21 mouse cellular contexts compared by ENCODE assay signal in the genomic region with DNA sequence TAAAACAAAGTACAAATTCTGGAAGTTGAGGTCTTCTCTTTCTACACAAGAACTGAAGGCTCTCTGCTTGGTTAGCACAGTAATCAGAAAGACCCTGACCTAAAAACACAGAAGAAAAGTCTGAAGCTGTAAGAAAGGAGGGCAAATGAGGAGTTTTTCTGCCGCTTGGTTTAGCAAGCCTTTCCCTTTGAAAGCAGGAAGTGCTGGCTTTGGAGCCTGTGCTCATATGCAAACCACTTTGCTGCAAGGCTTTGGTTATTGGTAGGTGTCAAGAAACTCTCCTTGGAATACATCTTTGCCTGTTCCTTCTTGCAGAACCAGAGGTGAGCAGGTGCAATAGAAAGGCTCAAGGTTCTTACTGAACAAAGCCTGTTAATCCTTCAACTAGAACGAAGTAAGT. TPM values are rescaled to one million over a fixed set of nuclear protein-coding genes. Genes with fewer than 3 reads are reported as not detected.
DNase-seq lines count a peak whose midpoint lies in the region; TF ChIP-seq lines count a peak whose summit lies in the region.
"Had no signal": no experiment of that assay in that cellular context is flagged by ENCODE, and none has a peak within 500 bp of the region (broad histone marks: within the 10 kb centered on the region; RNA-seq: fewer than 3 reads in every experiment).

No protein-coding gene starts in this region.

- no peak overlapping the region for H3K4me3 ChIP-seq in left cerebral cortex, adult 2 months
- H3K4me3 ChIP-seq in hindbrain, embryonic 10.5 days, result no peak overlapping the region
- H3K4me3 ChIP-seq: forebrain, embryonic 10.5 days; heart, embryonic 15.5 days; limb, embryonic 15.5 days; neural tube, embryonic 15.5 days had no signal

- intact Hi-C loops in left cerebral cortex, adult 2 months (cut with DNase I), result no loop called here

- 66% methylated on average over 2 of the region's 2 CpGs for WGBS in hindbrain, embryonic 10.5 days

- no peaks in the 10 kb centered on the region for H3K9me3 ChIP-seq in hindbrain, embryonic 10.5 days
- H3K9me3 ChIP-seq: forebrain, embryonic 10.5 days; heart, embryonic 15.5 days; limb, embryonic 15.5 days; neural tube, embryonic 15.5 days had no signal

- H3K36me3 ChIP-seq in hindbrain, embryonic 10.5 days, result no peaks in the 10 kb centered on the region
- H3K36me3 ChIP-seq: forebrain, embryonic 10.5 days; heart, embryonic 15.5 days; limb, embryonic 15.5 days; neural tube, embryonic 15.5 days had no signal

- no peaks in the 10 kb centered on the region for H3K4me1 ChIP-seq in hindbrain, embryonic 10.5 days (replicated peaks)
- H3K4me1 ChIP-seq: neural tube, embryonic 15.5 days had no signal

- peak; percentile 30 to 47 for DNase-seq in CD8-positive naive resting alpha-beta T cell, adult 2 months (ENCODE audit: low read depth in 2 of 2, low spot score in 2 of 2)
- DNase-seq in induced T-regulatory cell, adult 2 months (ENCODE audit: low read depth), result peak; percentile 43
- peak; percentile 21 to 69 for DNase-seq in thymus, adult 18-20 months
- DNase-seq in thymus, postnatal 36 days, result peak; percentile 45 to 63
- no peak for DNase-seq in cerebellum, adult 9-11 months
- no peak for DNase-seq in left cerebral cortex, adult 2 months (ENCODE audit: extremely low spot score in 1 of 2, low spot score in 2 of 2)
- no peak for DNase-seq in cerebellum, postnatal 14 days
- no peak for DNase-seq in hindbrain, embryonic 10.5 days (ENCODE audit: low spot score)
- DNase-seq: adrenal gland, postnatal 10 days; cerebellum, adult 18-20 months; cerebellum, postnatal 36 days; gastrocnemius, postnatal 25 days; kidney, adult 11 months; layer of hippocampus, adult 9-11 months; lung, embryonic 14.5 days had no signal

- no peaks in the 10 kb centered on the region for H3K27me3 ChIP-seq in hindbrain, embryonic 10.5 days (ENCODE audit: insufficient read depth, poor library complexity, severe bottlenecking)
- H3K27me3 ChIP-seq: heart, embryonic 15.5 days; limb, embryonic 15.5 days; neural tube, embryonic 15.5 days had no signal

- no peak for TF ChIP-seq CTCF in left cerebral cortex, adult 2 months (IDR thresholded peaks at IDR 0.05)

- H3K27ac ChIP-seq in left cerebral cortex, adult 2 months, result no peak overlapping the region
- H3K27ac ChIP-seq in hindbrain, embryonic 10.5 days, result no peak overlapping the region
- H3K27ac ChIP-seq: forebrain, embryonic 10.5 days; heart, embryonic 15.5 days; hindbrain, postnatal 0 days; limb, embryonic 15.5 days; liver, embryonic 14.5 days; neural tube, embryonic 15.5 days had no signal

RNA-seq across cellular contexts. Expression of gene Atp10a, which starts 41.1 kb away (rescaled TPM):
- total RNA-seq in left cerebral cortex, adult 2 months (2021), result 1 to 10 TPM; 8.8 to 9.2 TPM
- 1.7 and 2.3 TPM in 2 replicates for polyA plus RNA-seq in hindbrain, embryonic 10.5 days (2016; fragmentation: Nextera tagmentation; extraction: Ambion mirVana)

Comparison
In these comparisons a context has a peak if more than half of its experiments do, and no peak if none do; other contexts are left out.
1. DNase-seq: peak in CD8-positive naive resting alpha-beta T cell, adult 2 months (2 of 2), induced T-regulatory cell, adult 2 months (single experiment), thymus, adult 18-20 months (2 of 2) and thymus, postnatal 36 days (2 of 2); none in cerebellum, adult 9-11 months (single experiment), left cerebral cortex, adult 2 months (0 of 2), cerebellum, postnatal 14 days (0 of 2) and hindbrain, embryonic 10.5 days (single experiment).